8 mouse cellular contexts compared by ENCODE assay signal in genomic region chr11:94322636-94323035, GRCm38 (mm10). TPM values are rescaled to one million over a fixed set of nuclear protein-coding genes. Genes with fewer than 3 reads are reported as not detected.
DNase-seq lines count a peak whose midpoint lies in the region; ATAC-seq and TF ChIP-seq lines count a peak whose summit lies in the region.

No protein-coding gene starts in this region.

- H3K36me3 ChIP-seq in forebrain, embryonic 13.5 days (ENCODE audit: poor library complexity, severe bottlenecking) = peaks cover 9% of the 10 kb centered on the region; the same call in 1 of the 2 replicates
- peaks cover 24% of the 10 kb centered on the region for H3K36me3 ChIP-seq in liver, embryonic 12.5 days

- no peaks in the 10 kb centered on the region for H3K9me3 ChIP-seq in forebrain, embryonic 13.5 days (replicated peaks)
- no peaks in the 10 kb centered on the region for H3K9me3 ChIP-seq in liver, embryonic 12.5 days (replicated peaks)

- H3K9ac ChIP-seq in forebrain, embryonic 13.5 days = peak overlapping the region; percentile 100
- H3K9ac ChIP-seq in liver, embryonic 12.5 days = peak overlapping the region; percentile 99

- H3K4me2 ChIP-seq in forebrain, embryonic 13.5 days = peak overlapping the region; percentile 87
- H3K4me2 ChIP-seq in liver, embryonic 12.5 days = peak overlapping the region; percentile 82

- intact Hi-C loops in gastrocnemius, adult 2 months (cut with DNase I) = no loop called here
- intact Hi-C loops in gastrocnemius, postnatal 36 days (cut with DNase I) = no loop called here

- H3K27me3 ChIP-seq in forebrain, embryonic 13.5 days = no peaks in the 10 kb centered on the region
- H3K27me3 ChIP-seq in liver, embryonic 12.5 days (replicated peaks) = peaks cover 6% of the 10 kb centered on the region

- no peak for ATAC-seq in forebrain, embryonic 13.5 days
- no peak for ATAC-seq in liver, embryonic 12.5 days
- no peak for ATAC-seq in frontal cortex, adult (ENCODE audit: low TSS enrichment)
- ATAC-seq in monocyte, adult 5-6 weeks (replicated peaks; ENCODE audit: insufficient number of reproducible peaks, low FRiP score, low TSS enrichment, poor library complexity, severe bottlenecking) = no peak

- TF ChIP-seq CTCF in gastrocnemius, adult 2 months (IDR thresholded peaks at IDR 0.05) = no peak

- 37% methylated on average over 5 of the region's 5 CpGs for WGBS in forebrain, embryonic 13.5 days
- WGBS in liver, embryonic 12.5 days (ENCODE audit: insufficient replicate concordance) = 35% methylated on average over 5 of the region's 5 CpGs

- H3K4me3 ChIP-seq in gastrocnemius, adult 2 months = peak overlapping the region; percentile 88
- peak overlapping the region; percentile 100; the same call in 1 of the 2 replicates for H3K4me3 ChIP-seq in forebrain, embryonic 13.5 days
- peak overlapping the region; percentile 87 for H3K4me3 ChIP-seq in liver, embryonic 12.5 days

- H3K27ac ChIP-seq in gastrocnemius, adult 2 months = peak overlapping the region; percentile 100
- peak overlapping the region; percentile 97 for H3K27ac ChIP-seq in forebrain, embryonic 13.5 days
- peak overlapping the region; percentile 97 for H3K27ac ChIP-seq in liver, embryonic 12.5 days

- peaks cover 47% of the 10 kb centered on the region for H3K4me1 ChIP-seq in forebrain, embryonic 13.5 days
- H3K4me1 ChIP-seq in liver, embryonic 12.5 days = peaks cover 56% of the 10 kb centered on the region

- no peak for DNase-seq in gastrocnemius, adult 2 months
- DNase-seq in gastrocnemius, postnatal 36 days = no peak
- peak; percentile 23 for DNase-seq in A20 (ENCODE audit: low read depth, low spot score)
- no peak for DNase-seq in cerebellum, postnatal 14 days

RNA-seq across cellular contexts. Expression of gene Luc7l3, which starts 0.8 kb away (rescaled TPM):
- total RNA-seq in gastrocnemius, adult 2 months (2021) = 10 to 100 TPM; 41.1 to 48.6 TPM
- 10 to 100 TPM; 29.6 to 36.5 TPM for total RNA-seq in gastrocnemius, postnatal 36 days (2021)
- 164 and 173 TPM in 2 replicates for polyA plus RNA-seq in forebrain, embryonic 13.5 days (2015; fragmentation: Nextera tagmentation; extraction: Ambion mirVana)
- polyA plus RNA-seq in liver, embryonic 12.5 days (2016; fragmentation: Nextera tagmentation; extraction: Ambion mirVana) = 67.1 and 67.4 TPM in 2 replicates
- 180 to 368 TPM (median 210 TPM) in 3 replicates for total RNA-seq in monocyte, adult 5-6 weeks (2017)

RNA-seq across cellular contexts. Expression of gene Ankrd40, which starts 5.2 kb away (rescaled TPM):
- 100 to 1,000 TPM; 203 to 264 TPM for total RNA-seq in gastrocnemius, adult 2 months (2021)
- total RNA-seq in gastrocnemius, postnatal 36 days (2021) = 100 to 1,000 TPM; 195 to 201 TPM
- 10.5 and 10.6 TPM in 2 replicates for polyA plus RNA-seq in forebrain, embryonic 13.5 days (2015; fragmentation: Nextera tagmentation; extraction: Ambion mirVana)
- 15.7 and 15.9 TPM in 2 replicates for polyA plus RNA-seq in liver, embryonic 12.5 days (2016; fragmentation: Nextera tagmentation; extraction: Ambion mirVana)
- total RNA-seq in monocyte, adult 5-6 weeks (2017) = 51.5 to 78.7 TPM (median 72.6 TPM) in 3 replicates

RNA-seq across cellular contexts. Expression of gene Gm21885, which starts 41.0 kb away (rescaled TPM):
- not detected for total RNA-seq in gastrocnemius, adult 2 months (2021)
- total RNA-seq in gastrocnemius, postnatal 36 days (2021) = not detected
- polyA plus RNA-seq in forebrain, embryonic 13.5 days (2015; fragmentation: Nextera tagmentation; extraction: Ambion mirVana) = 0.68 TPM in 1 of 2 replicates, not detected in the other
- 0.29 TPM in 1 of 2 replicates, not detected in the other for polyA plus RNA-seq in liver, embryonic 12.5 days (2016; fragmentation: Nextera tagmentation; extraction: Ambion mirVana)
- total RNA-seq in monocyte, adult 5-6 weeks (2017) = not detected in 3 replicates
